Mouse (Mus musculus) heart, embryonic 14.5 days (tissue): ENCODE results near the gene Olfr820. TPM values are rescaled to one million over a fixed set of nuclear protein-coding genes. Genes with fewer than 3 reads are reported as not detected.
"Not testable (repeated sequence)": the region's sequence is repeated elsewhere in the genome, so short reads cannot be mapped to it uniquely, and the experiment has no call there.

Source experiments
- ATAC-seq: fragments of 200-750 bp; cut with Nextera tagmentation; 2 replicates; pipeline ENCODE4 v1.8.0; 2017; ENCODE audit warnings: low read depth, moderate TSS enrichment; ENCODE audit not compliant: insufficient number of reproducible peaks, insufficient read depth, low FRiP score
- H3K27ac ChIP-seq, 2 experiments: fragments of 200-500 bp in 1 of 2; fragments of 300-500 bp in 1 of 2; sonication (generic) in 1 of 2; replicated peaks in 1 of 2; 2 replicates each; pipeline ENCODE4 v1.5.1; 2012 to 2014; ENCODE audit warnings: low read depth in 2 of 2, low read length in 2 of 2, control low read depth in 1 of 2, mild to moderate bottlenecking in 1 of 2, mixed read lengths in 1 of 2; ENCODE audit not compliant: control insufficient read depth in 1 of 2, insufficient read depth in 1 of 2
- H3K27me3 ChIP-seq: fragments of 300-500 bp; sonication (generic); 2 replicates; pipeline ENCODE4 v1.6.1; 2014; ENCODE audit warnings: mild to moderate bottlenecking, low read length, control low read depth; ENCODE audit not compliant: control insufficient read depth, insufficient read depth
- H3K36me3 ChIP-seq: fragments of 300-500 bp; sonication (generic); 2 replicates; pipeline ENCODE4 v1.6.1; 2014; ENCODE audit warnings: mild to moderate bottlenecking, control low read depth, low read length, mixed read lengths; ENCODE audit not compliant: control insufficient read depth, insufficient read depth
- H3K4me1 ChIP-seq, 2 experiments: fragments of 200-500 bp in 1 of 2; fragments of 300-500 bp in 1 of 2; sonication (generic) in 1 of 2; 2 replicates each; pipeline ENCODE4 v1.6.1; 2012 to 2014; ENCODE audit warnings: low read length in 2 of 2, control low read depth in 1 of 2, mixed read lengths in 1 of 2; ENCODE audit not compliant: control insufficient read depth in 2 of 2, insufficient read depth in 2 of 2
- H3K4me2 ChIP-seq: fragments of 300-500 bp; sonication (generic); 2 replicates; pipeline ENCODE4 v1.6.1; 2014; ENCODE audit warnings: mild to moderate bottlenecking, low read length
- H3K4me3 ChIP-seq, 2 experiments: fragments of 200-500 bp in 1 of 2; fragments of 300-500 bp in 1 of 2; sonication (generic) in 1 of 2; 2 replicates each; pipeline ENCODE4 v1.5.1; 2012 to 2014; ENCODE audit warnings: low read length in 2 of 2, mild to moderate bottlenecking in 2 of 2, control low read depth in 1 of 2, low read depth in 1 of 2, moderate library complexity in 1 of 2; ENCODE audit not compliant: control insufficient read depth in 1 of 2, insufficient read depth in 1 of 2
- H3K9ac ChIP-seq: fragments of 300-500 bp; sonication (generic); 2 replicates; pipeline ENCODE4 v1.6.1; 2014; ENCODE audit warnings: mild to moderate bottlenecking, low read length
- H3K9me3 ChIP-seq: fragments of 300-500 bp; sonication (generic); 2 replicates; pipeline ENCODE4 v1.6.1; 2016; ENCODE audit warnings: low read length, control low read depth; ENCODE audit not compliant: control insufficient read depth
- WGBS: fragments of 180-500 bp; shearing (Covaris S2); extraction: QIAGEN DNeasy Blood & Tissue Kit; methylation state at CpG from one replicate; pipeline ENCODE4 v1.1.7; 2014; 5-methylcytosine and 5-hydroxymethylcytosine counted together
- polyA plus RNA-seq: library from polyadenylated mRNA; unstranded; fragments of >200 nt; fragmentation: Nextera tagmentation; extraction: Ambion mirVana; gene quantifications from 2 replicates; pipeline ENCODE4 v1.2.1, GENCODE M21; 2014

Olfr820 gene
- polyA plus RNA-seq: not detected in 2 replicates

DNA sequence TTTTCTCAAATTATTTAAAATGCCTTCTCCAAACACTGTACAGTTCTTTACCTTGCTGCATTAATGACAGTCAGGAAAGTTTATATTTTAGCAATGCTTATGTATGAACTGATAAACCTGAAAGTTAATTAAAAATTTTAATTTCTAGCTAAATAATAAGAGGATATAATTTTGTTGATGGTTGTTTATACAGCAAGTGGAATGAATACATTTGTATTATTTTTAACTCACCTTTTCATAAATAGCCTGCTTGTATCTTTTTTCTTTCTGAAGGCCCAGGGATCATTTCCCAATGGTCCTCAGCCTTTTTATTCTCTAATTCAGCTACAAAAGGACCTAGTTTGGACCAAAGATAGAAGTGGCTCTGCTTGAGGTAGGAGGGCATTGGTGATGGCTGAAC, at the start of gene Olfr820:
Gene Olfr820 (plus strand): TSS at position 301 of the 400 bp plus-strand sequence.
- H3K9me3 ChIP-seq: no peaks in the 10 kb centered on the region
- H3K27me3 ChIP-seq: no peaks in the 10 kb centered on the region
- H3K36me3 ChIP-seq: no peaks in the 10 kb centered on the region
- H3K9ac ChIP-seq: no peak within 1 kb of the TSS
- no peak within 1 kb of the TSS for H3K4me3 ChIP-seq
- H3K27ac ChIP-seq: no peak within 1 kb of the TSS
- H3K4me2 ChIP-seq: no peak within 1 kb of the TSS
- H3K4me1 ChIP-seq: no peaks in the 10 kb centered on the region
- no peak for ATAC-seq

DNA sequence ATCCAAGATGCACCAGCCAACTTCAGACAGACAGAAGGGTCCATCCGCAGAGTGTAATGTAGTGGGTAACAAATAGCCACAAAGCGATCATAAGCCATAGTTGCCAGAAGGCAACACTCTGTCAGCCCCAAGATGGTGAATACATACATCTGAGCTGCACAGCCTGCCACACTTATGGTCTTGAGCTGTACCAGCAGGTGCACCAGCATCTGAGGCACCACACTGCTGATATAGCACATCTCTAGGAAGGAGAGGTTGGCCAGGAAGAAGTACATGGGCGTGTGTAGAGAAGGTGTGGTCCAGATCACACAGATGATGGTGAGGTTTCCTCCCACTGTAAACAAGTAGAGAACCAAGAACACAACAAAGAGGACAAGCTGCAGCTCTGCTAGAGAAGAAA, 46.2 kb upstream of the Olfr820 start:
- ATAC-seq, H3K4me2 ChIP-seq, H3K9me3 ChIP-seq, H3K27me3 ChIP-seq, H3K36me3 ChIP-seq, H3K4me1 ChIP-seq, H3K4me3 ChIP-seq, H3K9ac ChIP-seq, H3K27ac ChIP-seq: not testable (repeated sequence)
- WGBS: 100% methylated on average over 2 of the region's 3 CpGs

DNA sequence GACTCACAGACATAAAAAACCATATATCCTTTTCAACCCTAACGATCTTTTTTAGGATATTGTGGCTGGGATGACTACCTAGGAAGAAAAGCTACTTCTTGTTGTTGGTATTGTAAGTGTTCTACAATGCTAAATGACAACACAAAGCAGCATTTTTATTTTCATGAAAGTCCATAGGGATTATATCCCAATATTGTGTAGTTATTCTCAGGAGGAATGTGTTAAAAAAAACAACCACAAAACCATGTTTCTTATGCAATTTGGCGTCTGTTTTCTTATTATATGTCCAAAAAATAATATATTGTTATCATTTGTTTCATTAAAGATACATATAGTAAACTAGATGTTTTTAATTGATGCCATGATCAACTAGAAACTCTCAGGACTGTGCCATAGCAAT, 45.3 kb upstream of the Olfr820 start, which contains the start of gene Olfr819:
Gene Olfr819 (minus strand): TSS at position 101 of the 400 bp plus-strand sequence.
- ATAC-seq, H3K4me3 ChIP-seq, H3K4me2 ChIP-seq, H3K9me3 ChIP-seq, H3K27ac ChIP-seq, H3K4me1 ChIP-seq, H3K36me3 ChIP-seq, H3K27me3 ChIP-seq, H3K9ac ChIP-seq: not testable (repeated sequence)
- 68% methylated on average over 2 of the region's 2 CpGs for WGBS

DNA sequence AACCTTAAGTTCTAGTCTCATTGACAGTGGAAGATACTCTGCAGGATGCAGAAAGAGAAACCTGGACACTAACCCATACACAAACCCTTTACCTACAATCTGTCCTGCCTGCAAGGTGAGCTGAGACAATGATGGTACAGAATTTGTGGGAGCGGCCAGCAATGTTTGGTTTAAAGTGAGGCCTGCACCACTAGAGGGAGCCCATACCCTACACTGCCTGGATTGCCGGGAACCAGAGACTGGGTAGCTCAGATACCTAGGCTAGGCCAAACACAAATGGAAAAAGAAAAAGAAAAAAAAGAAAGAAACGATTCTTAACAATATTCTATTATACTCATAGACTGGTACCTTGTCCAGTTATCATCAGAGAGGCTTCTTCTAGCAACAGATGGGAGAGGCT, 39.4 kb upstream of the Olfr820 start:
- H3K4me3 ChIP-seq, H3K4me1 ChIP-seq, H3K9me3 ChIP-seq, H3K27me3 ChIP-seq, H3K36me3 ChIP-seq, H3K27ac ChIP-seq, ATAC-seq, H3K4me2 ChIP-seq, H3K9ac ChIP-seq: not testable (repeated sequence)
- WGBS: no CpG with 5 or more reads among the region's 3 CpGs

DNA sequence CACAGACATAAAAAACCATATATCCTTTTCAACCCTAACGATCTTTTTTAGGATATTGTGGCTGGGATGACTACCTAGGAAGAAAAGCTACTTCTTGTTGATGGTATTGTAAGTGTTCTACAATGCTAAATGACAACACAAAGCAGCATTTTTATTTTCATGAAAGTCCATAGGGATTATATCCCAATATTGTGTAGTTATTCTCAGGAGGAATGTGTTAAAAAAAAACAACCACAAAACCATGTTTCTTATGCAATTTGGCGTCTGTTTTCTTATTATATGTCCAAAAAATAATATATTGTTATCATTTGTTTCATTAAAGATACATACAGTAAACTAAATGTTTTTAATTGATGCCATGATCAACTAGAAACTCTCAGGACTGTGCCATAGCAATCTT, 36.4 kb upstream of the Olfr820 start, which contains the start of gene Olfr247:
Gene Olfr247 (minus strand): TSS at position 101 of the 400 bp plus-strand sequence.
- not testable (repeated sequence) for H3K9me3 ChIP-seq, H3K36me3 ChIP-seq, H3K4me1 ChIP-seq, ATAC-seq, H3K4me2 ChIP-seq, H3K9ac ChIP-seq, H3K4me3 ChIP-seq, H3K27me3 ChIP-seq, H3K27ac ChIP-seq
- WGBS: no CpG with 5 or more reads among the region's 2 CpGs

DNA sequence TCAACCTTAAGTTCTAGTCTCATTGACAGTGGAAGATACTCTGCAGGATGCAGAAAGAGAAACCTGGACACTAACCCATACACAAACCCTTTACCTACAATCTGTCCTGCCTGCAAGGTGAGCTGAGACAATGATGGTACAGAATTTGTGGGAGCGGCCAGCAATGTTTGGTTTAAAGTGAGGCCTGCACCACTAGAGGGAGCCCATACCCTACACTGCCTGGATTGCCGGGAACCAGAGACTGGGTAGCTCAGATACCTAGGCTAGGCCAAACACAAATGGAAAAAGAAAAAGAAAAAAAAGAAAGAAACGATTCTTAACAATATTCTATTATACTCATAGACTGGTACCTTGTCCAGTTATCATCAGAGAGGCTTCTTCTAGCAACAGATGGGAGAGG, 30.6 kb upstream of the Olfr820 start:
- WGBS: no CpG with 5 or more reads among the region's 3 CpGs

DNA sequence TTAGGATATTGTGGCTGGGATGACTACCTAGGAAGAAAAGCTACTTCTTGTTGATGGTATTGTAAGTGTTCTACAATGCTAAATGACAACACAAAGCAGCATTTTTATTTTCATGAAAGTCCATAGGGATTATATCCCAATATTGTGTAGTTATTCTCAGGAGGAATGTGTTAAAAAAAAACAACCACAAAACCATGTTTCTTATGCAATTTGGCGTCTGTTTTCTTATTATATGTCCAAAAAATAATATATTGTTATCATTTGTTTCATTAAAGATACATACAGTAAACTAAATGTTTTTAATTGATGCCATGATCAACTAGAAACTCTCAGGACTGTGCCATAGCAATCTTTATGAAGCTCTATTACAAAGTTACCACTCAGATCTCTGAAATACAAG, 27.5 kb upstream of the Olfr820 start, which contains the start of gene Gm10310:
Gene Gm10310 (minus strand): TSS at position 101 of the 400 bp plus-strand sequence.
- not testable (repeated sequence) for H3K4me3 ChIP-seq, H3K4me1 ChIP-seq, H3K27me3 ChIP-seq, H3K36me3 ChIP-seq, H3K9me3 ChIP-seq, H3K9ac ChIP-seq, H3K27ac ChIP-seq, ATAC-seq, H3K4me2 ChIP-seq
- no CpG with 5 or more reads among the region's 1 CpGs for WGBS

More for the DNA sequence above, 30.6 kb upstream of the Olfr820 start:
- H3K36me3 ChIP-seq, H3K9me3 ChIP-seq, H3K4me3 ChIP-seq, H3K27ac ChIP-seq, H3K4me2 ChIP-seq, H3K27me3 ChIP-seq, ATAC-seq, H3K4me1 ChIP-seq, H3K9ac ChIP-seq: not testable (repeated sequence)

DNA sequence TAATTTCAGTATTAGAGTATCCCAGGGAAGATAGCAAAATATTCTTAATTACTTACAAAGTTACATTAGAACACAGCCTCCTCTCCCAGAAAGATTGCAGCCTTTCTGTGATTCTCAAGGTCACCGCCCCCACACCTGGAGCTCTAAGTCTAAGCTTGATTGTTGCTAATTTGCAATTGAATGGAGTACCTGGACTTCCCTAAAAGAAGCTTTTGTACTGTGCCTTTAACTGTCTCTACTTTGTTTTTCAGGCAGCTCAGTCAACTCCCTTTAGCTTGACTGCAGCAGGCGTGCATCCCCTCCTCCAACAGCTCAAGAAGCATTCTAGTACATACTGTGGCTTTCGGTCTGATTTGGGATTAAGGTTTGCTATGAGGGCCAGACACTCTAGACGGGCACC, 8.3 kb upstream of the Olfr820 start:
- WGBS: 80% methylated on average over 4 of the region's 4 CpGs
- not testable (repeated sequence) for H3K27ac ChIP-seq, H3K36me3 ChIP-seq, H3K9ac ChIP-seq, ATAC-seq, H3K4me3 ChIP-seq, H3K4me1 ChIP-seq, H3K9me3 ChIP-seq, H3K27me3 ChIP-seq, H3K4me2 ChIP-seq
